Mouse (Mus musculus): ENCODE measurements around the gene Lrrc25. TPM values are rescaled to one million over a fixed set of nuclear protein-coding genes. Genes with fewer than 3 reads are reported as not detected.
A peak's percentile ranks its signal among the peaks of the same experiment; 100 is the strongest.

Gene Lrrc25
- polyA plus RNA-seq, 1 experiment from 2014 or later = 2.1 TPM

GRCm38 (mm10) chr8:70607603-70607897, 8.4 kb upstream of the Lrrc25 start:
- Histone ChIP-seq H3K27ac (ENCODE audit: low read depth, low read length) (no peak overlapping the region), H3K9me3 (ENCODE audit: control insufficient read depth) (no peaks in the 10 kb centered on the region)
- 25% methylated on average over 6 of the region's 6 CpGs for WGBS

GRCm38 (mm10) chr8:70607898-70608748, 7.8 kb upstream of the Lrrc25 start:
- no peak for ATAC-seq
- Histone ChIP-seq H3K9me3 (ENCODE audit: control insufficient read depth) (no peaks in the 10 kb centered on the region), H3K4me1 (replicated peaks; ENCODE audit: control insufficient read depth, insufficient read depth, low read length) (0 out of 2 replicates have a peak, but pooled peaks cover 9% of the 10 kb centered on the region), H3K27ac (ENCODE audit: low read depth, low read length) (peak overlapping the region; percentile 60), H3K4me3 (ENCODE audit: low read depth, low read length) (peak overlapping the region; percentile 56), H3K36me3 (ENCODE audit: control insufficient read depth, insufficient read depth) (no peaks in the 10 kb centered on the region), H3K27me3 (replicated peaks; ENCODE audit: control insufficient read depth, insufficient read depth, low read length) (no peaks in the 10 kb centered on the region), H3K9ac (ENCODE audit: low read depth, low read length) (peak overlapping the region; percentile 68), H3K4me2 (replicated peaks; ENCODE audit: low read depth) (peak overlapping the region; percentile 96)
- no peak for TF ChIP-seq CTCF (IDR thresholded peaks at IDR 0.05; ENCODE audit: low read depth)
- WGBS = under 1% methylated on average over 83 of the region's 84 CpGs

More at GRCm38 (mm10) chr8:70607603-70607897, 8.4 kb upstream of the Lrrc25 start:
- Histone ChIP-seq H3K27me3 (replicated peaks; ENCODE audit: control insufficient read depth, insufficient read depth, low read length) (no peaks in the 10 kb centered on the region), H3K4me1 (replicated peaks; ENCODE audit: control insufficient read depth, insufficient read depth, low read length) (0 out of 2 replicates have a peak, but pooled peaks cover 9% of the 10 kb centered on the region), H3K9ac (ENCODE audit: low read depth, low read length) (peak overlapping the region; percentile 68), H3K4me2 (replicated peaks; ENCODE audit: low read depth) (peak overlapping the region; percentile 96), H3K36me3 (ENCODE audit: control insufficient read depth, insufficient read depth) (no peaks in the 10 kb centered on the region), H3K4me3 (ENCODE audit: low read depth, low read length) (peak overlapping the region; percentile 56)
- no peak for TF ChIP-seq CTCF (IDR thresholded peaks at IDR 0.05; ENCODE audit: low read depth)
- ATAC-seq = no peak

- no peak for ATAC-seq
- Histone ChIP-seq H3K27ac (ENCODE audit: low read depth, low read length) (peak within 1 kb of the TSS; percentile 92), H3K9me3 (ENCODE audit: control insufficient read depth) (no peaks in the 10 kb centered on the region), H3K4me2 (replicated peaks; ENCODE audit: low read depth) (peak within 1 kb of the TSS; percentile 96), H3K4me3 (ENCODE audit: low read depth, low read length) (peak within 1 kb of the TSS; percentile 56), H3K9ac (ENCODE audit: low read depth, low read length) (peak within 1 kb of the TSS; percentile 68), H3K36me3 (ENCODE audit: control insufficient read depth, insufficient read depth) (no peaks in the 10 kb centered on the region), H3K27me3 (replicated peaks; ENCODE audit: control insufficient read depth, insufficient read depth, low read length) (no peaks in the 10 kb centered on the region), H3K4me1 (replicated peaks; ENCODE audit: control insufficient read depth, insufficient read depth, low read length) (0 out of 2 replicates have a peak, but pooled peaks cover 9% of the 10 kb centered on the region)
- WGBS = 4% methylated on average over 26 of the region's 26 CpGs
- no peak for TF ChIP-seq CTCF (IDR thresholded peaks at IDR 0.05; ENCODE audit: low read depth)
Observed at GRCm38 (mm10) chr8:70608749-70609367, 7.1 kb upstream of the Lrrc25 start, which contains the start of gene Ssbp4. Gene Ssbp4, minus strand, starts transcription at chr8:70608872.

GRCm38 (mm10) chr8:70609368-70609848, 6.5 kb upstream of the Lrrc25 start:
- Histone ChIP-seq H3K4me1 (replicated peaks; ENCODE audit: control insufficient read depth, insufficient read depth, low read length) (0 out of 2 replicates have a peak, but pooled peaks cover 9% of the 10 kb centered on the region), H3K4me3 (ENCODE audit: low read depth, low read length) (peak overlapping the region; percentile 44), H3K4me2 (replicated peaks; ENCODE audit: low read depth) (peak overlapping the region; percentile 96), H3K27ac (ENCODE audit: low read depth, low read length) (peak overlapping the region; percentile 92), H3K9ac (ENCODE audit: low read depth, low read length) (peak overlapping the region; percentile 55), H3K9me3 (ENCODE audit: control insufficient read depth) (no peaks in the 10 kb centered on the region), H3K36me3 (ENCODE audit: control insufficient read depth, insufficient read depth) (no peaks in the 10 kb centered on the region), H3K27me3 (replicated peaks; ENCODE audit: control insufficient read depth, insufficient read depth, low read length) (no peaks in the 10 kb centered on the region)
- TF ChIP-seq CTCF (IDR thresholded peaks at IDR 0.05; ENCODE audit: low read depth) = no peak
- 2% methylated on average over 39 of the region's 39 CpGs for WGBS
- peak; percentile 49 for ATAC-seq

GRCm38 (mm10) chr8:70609849-70610795, 5.8 kb upstream of the Lrrc25 start:
- Histone ChIP-seq H3K27ac (ENCODE audit: low read depth, low read length) (peak overlapping the region; percentile 92), H3K9me3 (ENCODE audit: control insufficient read depth) (no peaks in the 10 kb centered on the region), H3K27me3 (replicated peaks; ENCODE audit: control insufficient read depth, insufficient read depth, low read length) (no peaks in the 10 kb centered on the region), H3K4me3 (ENCODE audit: low read depth, low read length) (peak overlapping the region; percentile 44), H3K4me2 (replicated peaks; ENCODE audit: low read depth) (peak overlapping the region; percentile 96), H3K36me3 (ENCODE audit: control insufficient read depth, insufficient read depth) (no peaks in the 10 kb centered on the region), H3K9ac (ENCODE audit: low read depth, low read length) (peak overlapping the region; percentile 55), H3K4me1 (replicated peaks; ENCODE audit: control insufficient read depth, insufficient read depth, low read length) (0 out of 2 replicates have a peak, but pooled peaks cover 9% of the 10 kb centered on the region)
- peak; percentile 59 for ATAC-seq
- under 1% methylated on average over 42 of the region's 45 CpGs for WGBS
- TF ChIP-seq CTCF (IDR thresholded peaks at IDR 0.05; ENCODE audit: low read depth) = no peak

Data from intestine, postnatal 0 days (tissue).